Mouse (Mus musculus) neural tube, embryonic 11.5 days (tissue): ENCODE data around the gene Rab19. TPM values are rescaled to one million over a fixed set of nuclear protein-coding genes. Genes with fewer than 3 reads are reported as not detected.

Experiments used
- ATAC-seq: fragments of 200-750 bp; cut with Nextera tagmentation; 2 replicates; pipeline ENCODE4 v1.8.0; 2017; ENCODE audit warnings: moderate number of reproducible peaks, mild to moderate bottlenecking, moderate TSS enrichment, moderate library complexity; ENCODE audit not compliant: insufficient read depth, low FRiP score, low TSS enrichment
- DNase-seq: peaks from one replicate; pipeline ENCODE4 v3.0.0-alpha.2; 2015; ENCODE audit warnings: low spot score
- H3K27ac ChIP-seq: fragments of 300-500 bp; sonication (generic); 2 replicates; pipeline ENCODE4 v1.5.1; 2014; ENCODE audit warnings: low read depth, mild to moderate bottlenecking, low read length
- H3K27me3 ChIP-seq: fragments of 300-500 bp; sonication (generic); 2 replicates; pipeline ENCODE4 v1.6.1; 2014; ENCODE audit warnings: mild to moderate bottlenecking, low read length, mixed read lengths; ENCODE audit not compliant: control insufficient read depth, insufficient read depth
- H3K36me3 ChIP-seq: fragments of 300-500 bp; sonication (generic); 2 replicates; pipeline ENCODE4 v1.6.1; 2014; ENCODE audit warnings: mild to moderate bottlenecking, low read length, moderate library complexity, mixed read lengths; ENCODE audit not compliant: control insufficient read depth, insufficient read depth
- H3K4me1 ChIP-seq: fragments of 300-500 bp; sonication (generic); 2 replicates; pipeline ENCODE4 v1.6.1; 2014; ENCODE audit warnings: low read length, mixed read lengths; ENCODE audit not compliant: control insufficient read depth, insufficient read depth
- H3K4me2 ChIP-seq: fragments of 300-500 bp; sonication (generic); 2 replicates; pipeline ENCODE4 v1.6.1; 2014; ENCODE audit warnings: low read depth, mild to moderate bottlenecking, moderate library complexity
- H3K4me3 ChIP-seq: fragments of 300-500 bp; sonication (generic); 2 replicates; pipeline ENCODE4 v1.5.1; 2014; ENCODE audit warnings: low read depth, low read length
- H3K9ac ChIP-seq: fragments of 300-500 bp; sonication (generic); 2 replicates; pipeline ENCODE4 v1.6.1; 2014; ENCODE audit warnings: mild to moderate bottlenecking, low read length
- H3K9me3 ChIP-seq: fragments of 300-500 bp; sonication (generic); 2 replicates; pipeline ENCODE4 v1.6.1; 2016; ENCODE audit warnings: low read length; ENCODE audit not compliant: control insufficient read depth
- WGBS: fragments of 180-500 bp; shearing (Covaris S2); extraction: QIAGEN DNeasy Blood & Tissue Kit; methylation state at CpG from one replicate; pipeline ENCODE4 v1.1.7; 2014; 5-methylcytosine and 5-hydroxymethylcytosine counted together
- polyA plus RNA-seq: library from polyadenylated mRNA; unstranded; fragments of >200 nt; fragmentation: Nextera tagmentation; extraction: Ambion mirVana; gene quantifications from 2 replicates; pipeline ENCODE4 v1.2.1, GENCODE M21; 2014

Gene Rab19
- polyA plus RNA-seq, 1 experiment from 2014 or later: 0.19 TPM

DNA sequence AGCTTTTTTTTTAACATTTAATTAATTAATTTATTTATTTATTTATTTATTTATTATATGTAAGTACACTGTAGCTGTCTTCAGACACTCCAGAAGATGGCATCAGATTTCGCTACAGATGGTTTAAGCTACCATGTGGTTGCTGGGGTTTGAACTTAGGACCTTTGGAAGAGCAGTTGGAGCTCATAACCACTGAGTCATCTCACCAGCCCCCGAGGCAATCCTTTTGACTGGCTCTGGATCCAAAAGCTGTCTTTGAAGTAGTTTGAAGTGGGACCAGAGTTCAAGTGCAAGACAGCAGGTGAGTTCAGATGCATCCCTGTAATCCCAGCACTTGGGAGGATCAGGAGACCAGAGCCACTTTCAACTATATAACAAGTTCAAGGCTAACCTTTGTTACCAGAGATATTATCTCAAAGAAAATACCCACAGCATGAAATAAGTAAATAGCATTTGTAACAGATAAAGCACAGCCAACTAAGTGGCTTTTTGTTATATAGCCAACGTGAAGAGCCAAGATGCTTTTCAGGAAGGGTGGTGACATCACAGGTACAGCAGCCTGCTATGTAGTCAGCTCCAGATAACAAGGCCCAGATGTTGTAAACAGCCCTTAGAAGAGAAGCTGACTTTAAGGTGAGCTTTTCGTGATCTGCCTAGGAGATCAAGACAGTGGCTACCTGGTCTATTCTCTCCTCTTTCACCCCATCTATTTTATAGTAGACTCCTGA, 46.5 kb downstream of the Rab19 start:
- H3K4me1 ChIP-seq: no peaks in the 10 kb centered on the region
- H3K27me3 ChIP-seq: no peaks in the 10 kb centered on the region
- H3K27ac ChIP-seq: no peak overlapping the region
- no peaks in the 10 kb centered on the region for H3K9me3 ChIP-seq
- DNase-seq (no peak), ATAC-seq (no peak)
- no peak overlapping the region for H3K4me3 ChIP-seq
- no peak overlapping the region for H3K9ac ChIP-seq
- WGBS: 79% methylated on average over 4 of the region's 4 CpGs
- H3K36me3 ChIP-seq: no peaks in the 10 kb centered on the region
- H3K4me2 ChIP-seq: no peak overlapping the region

GRCm38 (mm10) chr6:39429007-39429788, 48.2 kb downstream of the Rab19 start:
- Histone ChIP-seq H3K4me2 (no peak overlapping the region), H3K4me1 (no peaks in the 10 kb centered on the region), H3K4me3 (no peak overlapping the region), H3K27me3 (no peaks in the 10 kb centered on the region), H3K9me3 (no peaks in the 10 kb centered on the region), H3K27ac (no peak overlapping the region), H3K36me3 (no peaks in the 10 kb centered on the region), H3K9ac (no peak overlapping the region)
- DNase-seq (no peak), ATAC-seq (no peak)
- WGBS: 89% methylated on average over 6 of the region's 6 CpGs

- Histone ChIP-seq H3K9me3 (no peaks in the 10 kb centered on the region), H3K4me1 (no peaks in the 10 kb centered on the region), H3K27ac (no peak overlapping the region), H3K9ac (no peak overlapping the region), H3K4me3 (no peak overlapping the region), H3K4me2 (no peak overlapping the region), H3K36me3 (no peaks in the 10 kb centered on the region), H3K27me3 (no peaks in the 10 kb centered on the region)
- ATAC-seq (no peak), DNase-seq (no peak)
- 78% methylated on average over 11 of the region's 11 CpGs for WGBS
These were observed 49.7 kb downstream of the Rab19 start for GRCm38 (mm10) chr6:39430722-39431121.

DNA sequence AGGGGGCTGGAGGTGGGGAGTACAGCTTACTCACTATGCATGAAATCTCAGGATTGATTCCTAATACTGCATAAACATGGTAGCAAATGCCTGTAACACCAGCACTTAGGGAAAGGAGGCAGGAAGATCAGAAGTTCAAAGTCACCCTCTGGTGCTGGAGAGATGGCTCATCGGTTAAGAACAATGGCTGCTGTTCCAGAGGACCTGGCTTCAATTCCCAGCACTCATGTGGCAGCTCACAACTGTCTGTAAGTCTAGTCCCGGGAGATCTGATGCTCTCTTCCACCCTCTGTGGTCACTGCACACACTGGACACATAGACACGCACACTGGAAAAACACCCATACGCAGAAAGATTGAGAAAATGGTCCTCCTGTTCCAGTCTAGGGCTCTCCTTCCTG, 52.2 kb downstream of the Rab19 start:
- H3K27ac ChIP-seq: no peak overlapping the region
- H3K4me3 ChIP-seq: no peak overlapping the region
- H3K36me3 ChIP-seq: no peaks in the 10 kb centered on the region
- no peak overlapping the region for H3K4me2 ChIP-seq
- no peaks in the 10 kb centered on the region for H3K4me1 ChIP-seq
- no peaks in the 10 kb centered on the region for H3K27me3 ChIP-seq
- 87% methylated on average over 4 of the region's 4 CpGs for WGBS
- ATAC-seq (no peak), DNase-seq (no peak)
- H3K9ac ChIP-seq: no peak overlapping the region
- H3K9me3 ChIP-seq: no peaks in the 10 kb centered on the region

DNA sequence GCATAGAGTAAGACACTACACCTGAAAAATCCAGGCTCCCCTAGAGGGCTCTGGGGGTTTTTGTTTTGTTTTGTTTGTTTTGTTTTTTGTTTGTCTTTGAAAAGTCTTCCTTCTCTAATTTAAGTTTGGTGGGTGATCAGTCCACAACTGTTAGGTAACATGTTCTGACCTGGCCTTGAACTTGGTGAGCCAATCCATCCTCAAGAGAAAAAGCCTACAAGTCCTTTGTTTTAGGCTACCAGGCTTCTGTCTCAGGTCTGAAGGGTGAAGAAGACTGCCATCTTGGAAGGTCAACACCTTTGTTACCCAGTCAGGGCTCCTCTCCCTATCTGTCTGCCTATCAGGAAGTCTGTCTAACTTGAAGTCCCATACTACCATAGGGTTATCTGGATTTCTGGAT, 52.7 kb downstream of the Rab19 start:
- H3K4me3 ChIP-seq: no peak overlapping the region
- H3K4me2 ChIP-seq: no peak overlapping the region
- H3K27ac ChIP-seq: no peak overlapping the region
- DNase-seq (no peak), ATAC-seq (no peak)
- no peaks in the 10 kb centered on the region for H3K9me3 ChIP-seq
- H3K4me1 ChIP-seq: no peaks in the 10 kb centered on the region
- no peak overlapping the region for H3K9ac ChIP-seq
- H3K27me3 ChIP-seq: no peaks in the 10 kb centered on the region
- H3K36me3 ChIP-seq: no peaks in the 10 kb centered on the region

GRCm38 (mm10) chr6:39434111-39434885, 53.3 kb downstream of the Rab19 start:
- ATAC-seq: no peak
- no peak for DNase-seq
- Histone ChIP-seq H3K9ac (no peak overlapping the region), H3K27ac (peak overlapping the region; percentile 80), H3K9me3 (no peaks in the 10 kb centered on the region), H3K36me3 (no peaks in the 10 kb centered on the region), H3K4me1 (no peaks in the 10 kb centered on the region), H3K27me3 (no peaks in the 10 kb centered on the region), H3K4me2 (no peak overlapping the region), H3K4me3 (no peak overlapping the region)
- 68% methylated on average over 2 of the region's 2 CpGs for WGBS

DNA sequence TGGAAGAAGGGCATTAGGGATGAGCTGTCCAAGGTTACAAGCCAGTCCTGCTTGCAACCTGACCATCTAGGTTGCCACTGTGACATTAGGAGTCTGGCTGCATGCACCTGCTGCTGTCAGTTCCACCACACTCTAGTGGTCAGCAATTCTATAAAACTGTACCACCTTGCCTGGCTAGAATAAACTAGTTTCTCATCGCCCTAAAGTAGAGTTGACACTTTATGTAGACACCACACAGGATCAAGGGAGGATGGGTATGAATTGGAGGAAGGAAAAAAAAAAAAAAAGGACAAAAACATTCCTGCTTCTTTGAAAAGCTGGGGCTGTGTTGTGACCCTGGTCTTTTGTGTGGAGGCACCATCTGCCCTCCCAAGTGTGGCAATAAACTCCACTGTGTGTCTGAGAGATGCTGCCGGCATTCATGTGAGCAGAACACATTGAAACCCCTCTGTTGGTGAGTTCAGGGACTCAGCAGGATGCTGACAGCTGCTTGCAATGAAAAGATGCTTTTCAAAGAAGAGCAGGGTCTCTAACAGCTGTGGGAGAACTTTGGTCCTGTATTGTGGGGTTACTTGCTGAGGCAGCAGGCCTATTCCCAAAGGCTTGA, 54.0 kb downstream of the Rab19 start:
- H3K36me3 ChIP-seq: no peaks in the 10 kb centered on the region
- H3K9me3 ChIP-seq: no peaks in the 10 kb centered on the region
- DNase-seq: peak; percentile 63
- WGBS: 17% methylated on average over 2 of the region's 2 CpGs
- ATAC-seq: peak; percentile 72
- no peaks in the 10 kb centered on the region for H3K4me1 ChIP-seq
- H3K27ac ChIP-seq: peak overlapping the region; percentile 80
- H3K9ac ChIP-seq: no peak overlapping the region
- no peak overlapping the region for H3K4me2 ChIP-seq
- H3K4me3 ChIP-seq: no peak overlapping the region
- H3K27me3 ChIP-seq: no peaks in the 10 kb centered on the region

GRCm38 (mm10) chr6:39435875-39436274, 54.9 kb downstream of the Rab19 start:
- Histone ChIP-seq H3K9ac (no peak overlapping the region), H3K27me3 (no peaks in the 10 kb centered on the region), H3K36me3 (no peaks in the 10 kb centered on the region), H3K4me1 (no peaks in the 10 kb centered on the region), H3K4me2 (no peak overlapping the region), H3K9me3 (no peaks in the 10 kb centered on the region), H3K4me3 (no peak overlapping the region), H3K27ac (peak overlapping the region; percentile 40; the same call in 1 of the 2 replicates)
- 79% methylated on average over 5 of the region's 5 CpGs for WGBS
- DNase-seq (no peak), ATAC-seq (no peak)
